Mouse (Mus musculus) neural tube, embryonic 12.5 days (tissue): ENCODE measurements at regions not wholly inside any gene's neighbourhood (a gene's known extent, or its start where the extent isn't known, plus 50 kb on each side); places are given as distances from the start of the nearest gene placed in this dataset.

Source experiments
- ATAC-seq: fragments of 200-750 bp; cut with Nextera tagmentation; 2 replicates; pipeline ENCODE4 v1.8.0; 2017; ENCODE audit warnings: low read depth, mild to moderate bottlenecking, moderate TSS enrichment, moderate library complexity; ENCODE audit not compliant: low FRiP score
- H3K27ac ChIP-seq: fragments of 300-500 bp; sonication (generic); 2 replicates; pipeline ENCODE4 v1.5.1; 2016
- H3K27me3 ChIP-seq: fragments of 300-500 bp; sonication (generic); replicated peaks from 2 replicates; pipeline ENCODE4 v1.6.1; 2016; ENCODE audit warnings: mild to moderate bottlenecking
- H3K36me3 ChIP-seq: fragments of 300-500 bp; sonication (generic); 2 replicates; pipeline ENCODE4 v1.6.1; 2016; ENCODE audit warnings: mild to moderate bottlenecking
- H3K4me1 ChIP-seq: fragments of 300-500 bp; sonication (generic); 2 replicates; pipeline ENCODE4 v1.6.1; 2016
- H3K4me2 ChIP-seq: fragments of 300-500 bp; sonication (generic); replicated peaks from 2 replicates; pipeline ENCODE4 v1.6.1; 2016; ENCODE audit warnings: mild to moderate bottlenecking
- H3K4me3 ChIP-seq: fragments of 300-500 bp; sonication (generic); 2 replicates; pipeline ENCODE4 v1.5.1; 2016
- H3K9ac ChIP-seq: fragments of 300-500 bp; sonication (generic); 2 replicates; pipeline ENCODE4 v1.6.1; 2016; ENCODE audit warnings: mild to moderate bottlenecking
- H3K9me3 ChIP-seq: fragments of 300-500 bp; sonication (generic); 2 replicates; pipeline ENCODE4 v1.6.1; 2016; ENCODE audit warnings: mild to moderate bottlenecking
- WGBS: fragments of 180-500 bp; shearing (Covaris S2); methylation state at CpG from one replicate; pipeline ENCODE4 v1.1.7; 2016; 5-methylcytosine and 5-hydroxymethylcytosine counted together

GRCm38 (mm10) chr10:111388545-111389320, 84.3 kb upstream of the Nap1l1 start:
- Histone ChIP-seq H3K9ac (no peak overlapping the region), H3K27me3 (no peaks in the 10 kb centered on the region), H3K4me3 (no peak overlapping the region), H3K4me1 (no peaks in the 10 kb centered on the region), H3K27ac (no peak overlapping the region), H3K36me3 (no peaks in the 10 kb centered on the region), H3K9me3 (no peaks in the 10 kb centered on the region), H3K4me2 (no peak overlapping the region)
- ATAC-seq = no peak
- WGBS = 86% methylated on average over 12 of the region's 12 CpGs

GRCm38 (mm10) chr10:111389890-111390289, 83.1 kb upstream of the Nap1l1 start:
- no peaks in the 10 kb centered on the region for H3K36me3 ChIP-seq
- H3K9ac ChIP-seq = no peak overlapping the region
- 63% methylated on average over 9 of the region's 9 CpGs for WGBS
- H3K9me3 ChIP-seq = no peaks in the 10 kb centered on the region
- H3K4me1 ChIP-seq = no peaks in the 10 kb centered on the region
- H3K4me3 ChIP-seq = no peak overlapping the region
- no peak overlapping the region for H3K27ac ChIP-seq
- ATAC-seq = 0 out of 2 replicates have a peak, but pooled peaks have one; percentile 21
- no peaks in the 10 kb centered on the region for H3K27me3 ChIP-seq
- no peak overlapping the region for H3K4me2 ChIP-seq

DNA sequence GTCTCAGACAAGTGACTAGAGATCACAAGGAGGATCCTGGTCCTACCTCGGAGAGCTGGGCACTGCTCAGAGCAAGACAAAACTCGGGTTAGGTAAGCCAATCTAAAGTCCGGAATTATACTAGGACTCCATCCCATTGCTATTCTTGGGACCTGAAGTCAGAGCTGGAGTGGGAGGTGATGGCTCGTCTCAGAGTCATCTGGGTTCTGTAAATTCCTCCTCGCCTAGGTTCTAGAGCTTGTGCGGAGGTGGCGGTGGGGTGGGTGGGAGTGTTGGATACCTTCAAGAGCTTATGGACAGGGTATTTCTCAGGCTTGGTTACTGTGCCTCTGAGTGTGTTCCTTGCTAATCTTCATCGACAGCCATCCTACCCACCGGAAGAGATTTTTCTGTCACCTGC, 78.6 kb upstream of the Nap1l1 start:
- no peaks in the 10 kb centered on the region for H3K4me1 ChIP-seq
- H3K4me2 ChIP-seq = no peak overlapping the region
- H3K36me3 ChIP-seq = no peaks in the 10 kb centered on the region
- H3K9me3 ChIP-seq = no peaks in the 10 kb centered on the region
- H3K27ac ChIP-seq = no peak overlapping the region
- ATAC-seq = no peak
- H3K27me3 ChIP-seq = no peaks in the 10 kb centered on the region
- no peak overlapping the region for H3K4me3 ChIP-seq
- no peak overlapping the region for H3K9ac ChIP-seq
- 97% methylated on average over 9 of the region's 9 CpGs for WGBS

DNA sequence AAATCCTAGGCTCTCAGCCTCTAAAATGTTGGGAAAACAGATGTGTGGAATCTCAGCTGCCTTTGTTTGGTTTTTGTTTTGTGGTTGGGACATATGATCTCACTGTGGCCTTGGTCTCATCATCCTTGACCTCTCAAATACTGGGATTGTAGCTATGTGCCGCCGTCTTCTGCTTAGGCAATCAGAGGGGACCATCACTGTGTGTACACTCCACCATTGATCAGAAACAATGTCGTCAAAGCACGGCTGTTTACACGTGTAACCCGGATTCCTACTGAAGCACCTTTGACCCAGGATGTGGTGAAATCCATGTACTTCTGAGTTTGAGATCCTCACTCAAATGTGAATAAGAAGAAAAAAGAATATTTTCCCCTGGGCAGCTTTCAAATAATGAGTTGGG, 68.0 kb upstream of the Nap1l1 start:
- Histone ChIP-seq H3K9me3 (no peaks in the 10 kb centered on the region), H3K27me3 (no peaks in the 10 kb centered on the region), H3K4me3 (no peak overlapping the region), H3K4me2 (no peak overlapping the region), H3K27ac (no peak overlapping the region), H3K36me3 (no peaks in the 10 kb centered on the region), H3K9ac (no peak overlapping the region), H3K4me1 (no peaks in the 10 kb centered on the region)
- ATAC-seq = no peak
- 93% methylated on average over 6 of the region's 6 CpGs for WGBS

DNA sequence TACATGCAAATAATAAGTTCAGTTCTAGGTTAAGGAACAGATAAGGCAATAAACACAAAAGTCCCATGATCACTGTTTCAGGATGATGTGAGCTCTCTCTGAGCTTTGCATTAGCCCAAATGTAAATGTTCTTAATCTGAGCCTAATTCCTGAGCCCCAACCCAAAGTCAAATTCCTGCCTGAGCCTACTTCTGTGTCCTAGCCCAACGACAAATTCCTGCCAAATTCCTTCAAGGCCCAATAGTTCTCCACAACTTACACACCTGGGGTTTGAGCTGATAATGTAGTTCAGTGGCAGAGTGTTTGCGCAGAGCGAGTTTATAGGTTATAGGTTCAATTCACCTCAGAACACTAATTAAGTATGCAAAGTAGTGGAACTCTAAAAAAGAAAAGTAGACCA, 64.1 kb upstream of the Nap1l1 start:
- WGBS = 85% methylated on average over 3 of the region's 3 CpGs
- H3K27me3 ChIP-seq = no peaks in the 10 kb centered on the region
- H3K27ac ChIP-seq = no peak overlapping the region
- H3K4me2 ChIP-seq = no peak overlapping the region
- H3K4me3 ChIP-seq = no peak overlapping the region
- ATAC-seq = no peak
- no peak overlapping the region for H3K9ac ChIP-seq
- no peaks in the 10 kb centered on the region for H3K36me3 ChIP-seq
- H3K4me1 ChIP-seq = no peaks in the 10 kb centered on the region
- H3K9me3 ChIP-seq = no peaks in the 10 kb centered on the region

GRCm38 (mm10) chr10:111409497-111409896, 63.5 kb upstream of the Nap1l1 start:
- Histone ChIP-seq H3K36me3 (no peaks in the 10 kb centered on the region), H3K27ac (no peak overlapping the region), H3K27me3 (no peaks in the 10 kb centered on the region), H3K4me1 (no peaks in the 10 kb centered on the region), H3K4me3 (no peak overlapping the region), H3K9me3 (no peaks in the 10 kb centered on the region), H3K9ac (no peak overlapping the region), H3K4me2 (no peak overlapping the region)
- 72% methylated on average over 5 of the region's 5 CpGs for WGBS
- ATAC-seq = no peak

GRCm38 (mm10) chr10:111410121-111410520, 62.9 kb upstream of the Nap1l1 start:
- Histone ChIP-seq H3K36me3 (no peaks in the 10 kb centered on the region), H3K4me2 (no peak overlapping the region), H3K27ac (no peak overlapping the region), H3K27me3 (no peaks in the 10 kb centered on the region), H3K9ac (no peak overlapping the region), H3K9me3 (no peaks in the 10 kb centered on the region), H3K4me1 (no peaks in the 10 kb centered on the region), H3K4me3 (no peak overlapping the region)
- no peak for ATAC-seq
- 82% methylated on average over 3 of the region's 3 CpGs for WGBS

DNA sequence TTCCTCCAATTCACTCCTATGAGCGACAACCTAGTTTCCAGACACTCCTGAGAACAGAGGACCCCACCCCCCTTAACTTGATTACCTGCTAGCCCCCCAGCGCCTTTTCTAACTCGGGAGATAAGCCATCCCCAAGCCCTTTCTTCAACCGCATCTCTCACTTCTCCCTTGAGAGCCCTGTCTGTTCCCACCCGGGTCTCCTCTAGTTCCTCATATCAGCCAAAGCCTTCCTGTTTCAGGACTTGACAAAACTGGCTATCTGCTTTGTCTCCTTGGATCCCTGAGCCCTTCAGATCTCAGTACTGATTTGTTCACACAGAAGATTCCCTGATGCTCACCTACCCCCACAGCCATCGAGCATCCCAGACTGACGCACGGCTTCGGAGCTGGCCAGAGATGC, 61.5 kb upstream of the Nap1l1 start:
- no peaks in the 10 kb centered on the region for H3K9me3 ChIP-seq
- no peaks in the 10 kb centered on the region for H3K4me1 ChIP-seq
- H3K27me3 ChIP-seq = no peaks in the 10 kb centered on the region
- no peak for ATAC-seq
- 94% methylated on average over 9 of the region's 9 CpGs for WGBS
- no peak overlapping the region for H3K4me3 ChIP-seq
- no peaks in the 10 kb centered on the region for H3K36me3 ChIP-seq
- no peak overlapping the region for H3K9ac ChIP-seq
- H3K27ac ChIP-seq = no peak overlapping the region
- no peak overlapping the region for H3K4me2 ChIP-seq

DNA sequence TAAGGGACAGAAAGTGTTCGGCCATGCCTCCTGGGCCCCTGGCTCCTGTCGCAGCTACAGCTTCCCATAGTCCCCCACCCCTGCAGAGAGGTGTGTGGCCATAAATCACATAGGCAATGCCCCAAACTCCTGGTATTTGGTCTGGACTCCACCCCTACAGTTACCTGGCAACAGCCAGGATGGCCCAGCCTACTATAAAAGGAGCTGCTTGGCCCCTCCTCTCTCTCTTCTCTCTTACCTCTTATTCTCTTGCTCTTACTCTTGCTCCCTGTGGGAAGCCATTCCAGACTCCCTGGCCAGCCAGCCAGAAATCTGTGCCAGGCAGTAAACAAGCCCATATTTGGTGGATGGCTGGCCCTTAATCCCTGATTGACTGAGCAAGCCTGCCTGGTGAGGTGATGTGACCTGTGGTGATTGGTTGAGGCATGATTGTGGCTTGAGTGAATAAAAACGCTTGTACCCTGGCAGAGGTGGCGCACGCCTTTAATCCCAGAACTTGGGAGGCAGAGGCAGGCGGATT, 56.4 kb upstream of the Nap1l1 start:
- WGBS = 68% methylated on average over 6 of the region's 6 CpGs
- H3K9me3 ChIP-seq = no peaks in the 10 kb centered on the region
- no peak overlapping the region for H3K9ac ChIP-seq
- H3K27me3 ChIP-seq = no peaks in the 10 kb centered on the region
- no peaks in the 10 kb centered on the region for H3K36me3 ChIP-seq
- no peak overlapping the region for H3K27ac ChIP-seq
- no peak overlapping the region for H3K4me3 ChIP-seq
- no peak for ATAC-seq
- H3K4me1 ChIP-seq = peaks cover 7% of the 10 kb centered on the region; the same call in 1 of the 2 replicates
- H3K4me2 ChIP-seq = no peak overlapping the region

DNA sequence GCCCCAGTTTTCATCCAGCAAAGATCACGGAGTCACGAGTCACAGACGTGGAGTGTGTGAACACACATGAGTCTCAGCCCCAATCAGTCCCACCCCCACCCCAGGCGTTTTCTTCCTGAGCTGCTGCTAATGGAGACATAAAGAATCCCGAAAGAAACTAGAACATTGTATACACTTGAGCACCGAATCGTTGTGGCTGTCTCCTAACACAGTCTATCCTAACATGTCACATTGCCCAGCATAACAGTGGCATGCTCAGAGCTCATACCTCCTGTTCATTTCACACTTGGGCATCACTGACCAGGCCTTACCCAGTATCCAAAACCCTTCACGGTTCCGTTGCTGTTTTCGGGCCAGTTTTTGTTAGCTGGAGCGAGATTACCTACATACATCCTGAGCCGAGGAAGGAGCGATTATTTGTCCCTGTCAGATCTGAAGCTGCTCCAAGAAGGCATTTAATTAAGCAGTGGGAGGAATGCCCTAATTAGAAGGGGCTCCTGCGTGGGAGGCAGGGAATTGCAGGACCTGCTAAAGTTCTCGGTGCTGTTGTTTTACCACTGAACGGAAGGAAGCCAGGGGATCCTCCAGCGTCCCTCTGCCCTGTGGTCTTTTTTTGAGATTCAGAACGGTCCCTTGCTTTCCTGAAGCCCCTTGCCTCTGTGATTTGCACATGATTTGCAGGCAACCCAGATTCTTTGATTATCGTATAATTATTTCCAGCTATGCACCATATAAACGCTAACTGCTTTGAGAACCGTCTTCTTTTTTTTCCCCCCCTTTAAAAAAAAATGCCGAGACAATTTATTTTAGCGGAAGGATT, 53.4 kb upstream of the Nap1l1 start:
- peak overlapping the region; percentile 46 for H3K4me2 ChIP-seq
- 0 out of 2 replicates have a peak overlapping the region, but pooled peaks have one; percentile 6 for H3K9ac ChIP-seq
- 39% methylated on average over 23 of the region's 23 CpGs for WGBS
- no peaks in the 10 kb centered on the region for H3K36me3 ChIP-seq
- H3K27ac ChIP-seq = no peak overlapping the region
- H3K4me1 ChIP-seq = peaks cover 17% of the 10 kb centered on the region
- no peaks in the 10 kb centered on the region for H3K27me3 ChIP-seq
- ATAC-seq = no peak
- H3K4me3 ChIP-seq = no peak overlapping the region
- no peaks in the 10 kb centered on the region for H3K9me3 ChIP-seq

GRCm38 (mm10) chr10:111420195-111420838, 52.7 kb upstream of the Nap1l1 start:
- H3K9me3 ChIP-seq = no peaks in the 10 kb centered on the region
- H3K4me2 ChIP-seq = peak overlapping the region; percentile 46
- H3K27me3 ChIP-seq = no peaks in the 10 kb centered on the region
- peaks cover 17% of the 10 kb centered on the region for H3K4me1 ChIP-seq
- ATAC-seq = no peak
- 0 out of 2 replicates have a peak overlapping the region, but pooled peaks have one; percentile 6 for H3K9ac ChIP-seq
- no peaks in the 10 kb centered on the region for H3K36me3 ChIP-seq
- 23% methylated on average over 7 of the region's 7 CpGs for WGBS
- no peak overlapping the region for H3K27ac ChIP-seq
- no peak overlapping the region for H3K4me3 ChIP-seq

GRCm38 (mm10) chr10:111422057-111422456, 51.0 kb upstream of the Nap1l1 start:
- Histone ChIP-seq H3K4me3 (no peak overlapping the region), H3K27me3 (no peaks in the 10 kb centered on the region), H3K4me1 (peaks cover 17% of the 10 kb centered on the region), H3K36me3 (no peaks in the 10 kb centered on the region), H3K9me3 (no peaks in the 10 kb centered on the region), H3K9ac (no peak overlapping the region), H3K27ac (no peak overlapping the region), H3K4me2 (peak overlapping the region; percentile 41)
- peak; percentile 48; the same call in 1 of the 2 replicates for ATAC-seq
- WGBS = under 1% methylated on average over 6 of the region's 6 CpGs
